Mouse (Mus musculus) embryonic facial prominence, embryonic 15.5 days (tissue): ENCODE results near the gene Pyroxd1. TPM values are rescaled to one million over a fixed set of nuclear protein-coding genes. Genes with fewer than 3 reads are reported as not detected.

Source experiments
- ATAC-seq: fragments of 200-750 bp; cut with Nextera tagmentation; 2 replicates; pipeline ENCODE4 v1.8.0; 2017; ENCODE audit warnings: low read depth, moderate TSS enrichment; ENCODE audit not compliant: insufficient number of reproducible peaks, low FRiP score, low TSS enrichment
- H3K27ac ChIP-seq: fragments of 300-500 bp; sonication (generic); replicated peaks from 2 replicates; pipeline ENCODE4 v1.5.1; 2015; ENCODE audit warnings: mild to moderate bottlenecking, inconsistent platforms
- H3K27me3 ChIP-seq: fragments of 300-500 bp; sonication (generic); 2 replicates; pipeline ENCODE4 v1.6.1; 2015; ENCODE audit warnings: inconsistent platforms
- H3K36me3 ChIP-seq: fragments of 300-500 bp; sonication (generic); 2 replicates; pipeline ENCODE4 v1.6.1; 2015; ENCODE audit warnings: mild to moderate bottlenecking, inconsistent platforms
- H3K4me1 ChIP-seq: fragments of 300-500 bp; sonication (generic); 2 replicates; pipeline ENCODE4 v1.6.1; 2015; ENCODE audit warnings: inconsistent platforms
- H3K4me2 ChIP-seq: fragments of 300-500 bp; sonication (generic); replicated peaks from 2 replicates; pipeline ENCODE4 v1.6.1; 2015; ENCODE audit warnings: mild to moderate bottlenecking, inconsistent platforms
- H3K4me3 ChIP-seq: fragments of 300-500 bp; sonication (generic); replicated peaks from 2 replicates; pipeline ENCODE4 v1.5.1; 2015; ENCODE audit warnings: mild to moderate bottlenecking, inconsistent platforms
- H3K9ac ChIP-seq: fragments of 300-500 bp; sonication (generic); 2 replicates; pipeline ENCODE4 v1.6.1; 2015; ENCODE audit warnings: inconsistent platforms
- H3K9me3 ChIP-seq: fragments of 300-500 bp; sonication (generic); replicated peaks from 2 replicates; pipeline ENCODE4 v1.6.1; 2016; ENCODE audit warnings: inconsistent platforms
- whole genome bisulfite sequencing: fragments of 180-500 bp; shearing (Covaris S2); methylation state at CpG from one replicate; pipeline ENCODE4 v1.1.7; 2015; 5-methylcytosine and 5-hydroxymethylcytosine counted together
- polyA plus RNA-seq: library from polyadenylated mRNA; unstranded; fragments of >200 nt; fragmentation: Nextera tagmentation; extraction: Ambion mirVana; gene quantifications from 2 replicates; pipeline ENCODE4 v1.2.1, GENCODE M21; 2015

Pyroxd1 gene
- 15.9 and 18.1 TPM in 2 replicates for polyA plus RNA-seq

DNA sequence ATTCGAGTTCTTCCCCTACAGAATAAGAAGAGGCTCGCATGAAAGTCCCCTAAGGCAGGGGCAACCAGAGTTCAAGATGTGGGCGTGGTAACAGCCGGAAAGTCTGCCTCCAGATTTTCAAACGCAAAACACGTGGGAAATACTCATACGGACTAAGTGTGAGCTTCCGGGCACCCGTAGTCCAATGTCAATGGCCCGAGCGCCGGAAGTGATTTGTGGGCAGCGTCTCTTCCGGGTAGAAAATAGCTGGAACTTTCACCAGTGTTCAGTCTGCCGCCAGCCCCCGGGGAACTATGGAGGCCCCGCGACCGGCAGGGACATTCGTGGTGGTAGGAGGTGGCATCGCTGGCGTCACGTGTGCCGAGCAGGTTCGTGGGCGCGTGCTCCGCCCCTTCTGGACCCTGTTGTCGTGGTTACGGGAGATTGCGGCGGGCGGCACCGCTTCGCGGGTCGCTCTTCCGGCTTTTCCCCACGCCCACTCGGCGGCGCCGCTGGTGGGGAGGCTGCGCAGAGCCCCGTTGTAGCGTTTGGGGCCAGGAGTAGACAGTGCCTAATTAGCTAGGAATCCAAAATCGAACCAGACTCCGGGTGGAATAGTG is at the start of gene Pyroxd1:
TSS of gene Pyroxd1 (plus strand) at position 215 of the 599 bp plus-strand sequence.
- peak within 1 kb of the TSS; percentile 92 for H3K27ac ChIP-seq
- peak within 1 kb of the TSS; percentile 12; the same call in 1 of the 2 replicates for H3K9ac ChIP-seq
- peak within 1 kb of the TSS; percentile 54 for H3K4me2 ChIP-seq
- peaks cover 6% of the 10 kb centered on the region; the same call in 1 of the 2 replicates for H3K36me3 ChIP-seq
- ATAC-seq = peak; percentile 90
- 0% methylated on average over 48 of the region's 48 CpGs for WGBS
- H3K27me3 ChIP-seq = no peaks in the 10 kb centered on the region
- H3K9me3 ChIP-seq = no peaks in the 10 kb centered on the region
- peak within 1 kb of the TSS; percentile 89 for H3K4me3 ChIP-seq
- peaks cover 12% of the 10 kb centered on the region; the same call in 1 of the 2 replicates for H3K4me1 ChIP-seq

DNA sequence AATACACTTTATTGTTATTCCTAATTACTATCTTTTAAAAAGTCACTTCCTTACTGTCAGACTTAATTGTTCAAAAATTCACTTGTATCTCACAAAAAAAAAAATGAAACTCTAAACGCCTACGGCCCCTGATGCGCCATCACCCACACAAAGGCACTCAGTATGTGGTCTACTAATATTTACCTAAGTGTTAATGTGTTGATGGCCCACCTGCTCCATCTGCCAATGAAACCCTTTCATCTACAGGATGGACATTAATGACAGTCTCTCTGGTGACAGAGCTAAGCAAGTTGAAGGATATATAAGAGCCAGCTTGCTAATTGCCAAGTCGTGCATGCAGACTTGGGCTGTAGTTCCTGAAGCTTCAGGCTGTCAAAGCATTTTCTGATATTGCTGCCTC is 47.4 kb upstream of the Pyroxd1 start, which contains the start of gene Iapp:
TSS of gene Iapp (plus strand) at position 326 of the 400 bp plus-strand sequence.
- H3K27ac ChIP-seq = no peak within 1 kb of the TSS
- 55% methylated on average over 4 of the region's 4 CpGs for WGBS
- H3K4me3 ChIP-seq = no peak within 1 kb of the TSS
- no peak for ATAC-seq
- no peaks in the 10 kb centered on the region for H3K27me3 ChIP-seq
- no peak within 1 kb of the TSS for H3K4me2 ChIP-seq
- no peak within 1 kb of the TSS for H3K9ac ChIP-seq
- H3K4me1 ChIP-seq = no peaks in the 10 kb centered on the region
- H3K9me3 ChIP-seq = no peaks in the 10 kb centered on the region
- H3K36me3 ChIP-seq = no peaks in the 10 kb centered on the region

DNA sequence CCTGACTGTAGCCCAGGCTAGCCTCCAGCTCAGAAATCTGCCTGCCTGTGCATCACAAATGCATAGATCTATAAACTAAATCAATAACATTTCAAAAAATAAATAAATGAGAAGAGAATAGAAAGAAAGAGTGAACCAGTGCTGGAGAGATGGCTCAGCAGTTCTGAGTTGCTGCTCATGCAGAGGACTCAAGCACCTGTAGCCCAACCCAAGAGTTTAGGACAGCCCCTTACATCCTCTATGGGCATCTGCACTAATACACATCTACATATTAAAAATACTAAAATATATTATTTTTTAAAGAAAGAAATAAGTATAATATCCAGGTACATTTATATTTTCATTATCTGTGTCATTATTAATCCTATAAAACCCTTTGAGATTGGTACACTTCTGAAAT is 40.4 kb upstream of the Pyroxd1 start:
- H3K27me3 ChIP-seq = no peaks in the 10 kb centered on the region
- 0 out of 2 replicates have a peak, but pooled peaks cover 3% of the 10 kb centered on the region for H3K9me3 ChIP-seq
- no peaks in the 10 kb centered on the region for H3K36me3 ChIP-seq
- H3K27ac ChIP-seq = no peak overlapping the region
- H3K4me2 ChIP-seq = no peak overlapping the region
- H3K9ac ChIP-seq = no peak overlapping the region
- H3K4me3 ChIP-seq = no peak overlapping the region
- no peaks in the 10 kb centered on the region for H3K4me1 ChIP-seq
- ATAC-seq = no peak

DNA sequence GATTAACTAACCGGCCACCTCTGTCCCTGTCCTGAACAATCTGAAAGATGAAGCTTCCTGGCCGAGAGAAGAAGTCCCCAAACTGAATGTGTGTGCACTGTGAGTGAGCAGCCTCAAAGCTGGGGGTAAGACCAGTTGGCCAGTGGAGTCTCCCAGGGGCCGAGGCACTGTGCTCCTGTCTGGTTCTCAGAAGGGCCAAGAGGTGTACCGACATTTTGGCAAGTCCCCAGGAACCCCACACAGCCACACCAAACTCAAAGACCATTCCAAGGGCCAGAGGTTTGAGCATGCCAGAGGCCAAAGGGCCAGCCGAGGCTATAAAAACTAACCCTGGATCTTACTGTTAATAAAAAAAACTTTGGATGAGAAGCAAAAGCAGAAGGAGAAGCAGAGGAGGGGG is 31.2 kb upstream of the Pyroxd1 start:
- WGBS = 82% methylated on average over 5 of the region's 5 CpGs
- H3K4me2 ChIP-seq = no peak overlapping the region
- no peaks in the 10 kb centered on the region for H3K27me3 ChIP-seq
- no peak overlapping the region for H3K4me3 ChIP-seq
- H3K9me3 ChIP-seq = 0 out of 2 replicates have a peak, but pooled peaks cover 3% of the 10 kb centered on the region
- no peak overlapping the region for H3K9ac ChIP-seq
- ATAC-seq = no peak
- H3K27ac ChIP-seq = no peak overlapping the region
- no peaks in the 10 kb centered on the region for H3K4me1 ChIP-seq
- no peaks in the 10 kb centered on the region for H3K36me3 ChIP-seq

DNA sequence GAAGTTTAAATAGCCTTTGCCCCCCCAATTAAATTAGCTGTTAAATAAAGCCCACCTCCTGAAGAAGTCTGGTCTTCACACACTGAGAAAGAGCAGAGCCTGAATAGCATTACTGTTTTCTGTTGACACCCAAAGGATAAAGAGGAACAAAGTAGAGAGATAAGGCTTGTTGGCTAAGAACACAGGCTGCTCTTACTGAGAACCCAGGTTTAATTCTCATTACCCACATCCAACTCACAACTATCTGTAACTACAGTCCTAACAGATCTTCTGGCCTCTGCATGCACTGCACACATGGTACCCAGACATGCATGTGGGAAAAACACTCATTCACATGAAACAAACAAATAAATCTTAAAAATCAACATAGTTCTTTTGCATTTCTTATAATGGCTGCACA is 28.3 kb upstream of the Pyroxd1 start:
- Histone ChIP-seq H3K36me3 (no peaks in the 10 kb centered on the region), H3K9ac (no peak overlapping the region), H3K4me3 (no peak overlapping the region), H3K27ac (no peak overlapping the region), H3K4me1 (no peaks in the 10 kb centered on the region), H3K9me3 (no peaks in the 10 kb centered on the region), H3K27me3 (no peaks in the 10 kb centered on the region), H3K4me2 (no peak overlapping the region)
- ATAC-seq = no peak

DNA sequence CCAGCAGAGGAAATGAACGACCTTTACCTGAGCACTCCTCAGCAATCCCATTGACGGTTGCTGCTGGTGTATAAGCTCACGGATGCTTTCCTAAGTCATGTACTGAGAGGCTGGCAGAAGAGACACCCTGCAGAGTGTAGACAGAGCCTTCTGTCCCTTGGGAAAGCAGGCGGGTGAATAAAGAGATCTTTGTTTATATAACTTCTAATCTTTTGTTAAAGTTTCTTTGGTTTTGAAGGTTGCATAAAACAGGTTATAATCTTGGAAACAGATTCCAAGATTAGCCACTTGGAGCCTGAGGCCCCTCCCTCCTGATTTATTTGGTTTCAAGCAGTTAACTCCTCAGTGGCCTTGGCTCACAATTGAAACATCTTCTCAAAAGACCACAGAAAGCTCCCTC is 22.6 kb upstream of the Pyroxd1 start, which contains the start of gene Slco1a5:
TSS of gene Slco1a5 (minus strand) at position 101 of the 400 bp plus-strand sequence.
- no peak within 1 kb of the TSS for H3K4me2 ChIP-seq
- H3K27me3 ChIP-seq = no peaks in the 10 kb centered on the region
- WGBS = 20% methylated on average over 4 of the region's 4 CpGs
- H3K9ac ChIP-seq = no peak within 1 kb of the TSS
- no peaks in the 10 kb centered on the region for H3K36me3 ChIP-seq
- no peak within 1 kb of the TSS for H3K27ac ChIP-seq
- H3K4me1 ChIP-seq = no peaks in the 10 kb centered on the region
- no peak for ATAC-seq
- H3K9me3 ChIP-seq = no peaks in the 10 kb centered on the region
- no peak within 1 kb of the TSS for H3K4me3 ChIP-seq

DNA sequence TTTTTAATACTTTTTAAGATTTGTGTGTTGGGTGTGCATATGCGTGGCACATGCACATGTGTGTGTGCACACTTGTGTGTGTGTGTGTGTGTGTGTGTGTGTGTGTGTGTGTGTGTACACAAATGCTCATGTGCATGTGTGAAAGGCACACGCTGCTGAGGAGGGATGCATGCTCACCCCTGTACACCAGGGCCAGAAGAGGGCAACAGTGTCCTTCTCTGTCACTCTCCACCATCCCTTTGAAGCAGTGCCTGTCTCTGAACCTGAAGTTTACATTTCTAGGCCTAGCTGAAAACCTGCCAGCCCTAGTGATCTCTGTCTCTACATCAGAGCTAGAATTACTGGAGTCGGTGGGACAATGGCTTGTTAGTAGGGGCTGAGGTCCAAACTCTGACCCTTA is 18.9 kb upstream of the Pyroxd1 start:
- H3K27me3 ChIP-seq = no peaks in the 10 kb centered on the region
- no peak overlapping the region for H3K9ac ChIP-seq
- ATAC-seq = no peak
- no peaks in the 10 kb centered on the region for H3K9me3 ChIP-seq
- H3K36me3 ChIP-seq = no peaks in the 10 kb centered on the region
- no peak overlapping the region for H3K27ac ChIP-seq
- H3K4me1 ChIP-seq = no peaks in the 10 kb centered on the region
- no peak overlapping the region for H3K4me2 ChIP-seq
- WGBS = 75% methylated on average over 3 of the region's 3 CpGs
- no peak overlapping the region for H3K4me3 ChIP-seq

DNA sequence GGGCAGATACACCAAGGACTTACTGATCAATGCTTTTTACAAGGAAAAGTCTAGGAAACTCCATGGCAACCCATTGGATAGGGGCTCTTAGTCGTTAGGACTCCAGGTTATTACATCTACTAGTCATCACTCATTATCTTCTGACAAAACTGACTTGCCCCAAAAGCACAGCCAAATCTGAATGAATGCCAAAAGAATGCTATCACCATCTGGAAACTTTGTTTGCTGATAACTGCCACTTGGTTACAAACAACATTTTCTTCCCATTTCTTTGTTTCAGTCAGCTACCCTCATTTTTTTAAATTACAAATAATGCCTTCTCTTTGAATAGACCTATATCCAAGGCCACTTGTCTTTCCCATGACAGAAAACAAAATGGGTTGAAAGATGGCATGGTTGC is 16.3 kb upstream of the Pyroxd1 start:
- Histone ChIP-seq H3K9ac (no peak overlapping the region), H3K27me3 (no peaks in the 10 kb centered on the region), H3K4me2 (no peak overlapping the region), H3K4me3 (no peak overlapping the region), H3K9me3 (no peaks in the 10 kb centered on the region), H3K27ac (no peak overlapping the region), H3K4me1 (no peaks in the 10 kb centered on the region), H3K36me3 (no peaks in the 10 kb centered on the region)
- WGBS = 84% methylated on average over 1 of the region's 1 CpGs
- no peak for ATAC-seq

DNA sequence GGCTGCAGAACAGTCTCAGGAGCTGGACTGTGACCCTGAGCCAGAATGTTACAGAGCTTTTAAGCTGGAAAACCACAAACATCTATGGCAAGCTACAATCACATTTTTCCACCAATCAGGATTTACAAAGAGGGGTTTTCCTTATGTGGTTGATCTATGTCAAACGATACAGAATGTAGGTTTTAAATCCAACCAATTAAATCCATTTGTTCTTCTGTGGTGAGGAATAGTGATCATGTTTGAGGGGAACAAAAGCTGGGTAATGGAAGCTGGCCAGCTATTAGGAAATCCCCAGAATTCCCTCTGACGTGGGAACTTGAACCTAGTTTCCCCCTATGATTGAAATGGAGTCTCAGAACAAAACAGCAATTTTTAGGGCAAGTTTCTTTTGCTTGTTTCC is 6.5 kb upstream of the Pyroxd1 start:
- no peak; the same call in 1 of the 2 replicates for ATAC-seq
- no peaks in the 10 kb centered on the region for H3K9me3 ChIP-seq
- no peak overlapping the region for H3K9ac ChIP-seq
- H3K4me3 ChIP-seq = no peak overlapping the region
- no peak overlapping the region for H3K27ac ChIP-seq
- H3K4me2 ChIP-seq = no peak overlapping the region
- no peaks in the 10 kb centered on the region for H3K27me3 ChIP-seq
- no peaks in the 10 kb centered on the region for H3K4me1 ChIP-seq
- WGBS = 28% methylated on average over 2 of the region's 2 CpGs
- H3K36me3 ChIP-seq = no peaks in the 10 kb centered on the region

DNA sequence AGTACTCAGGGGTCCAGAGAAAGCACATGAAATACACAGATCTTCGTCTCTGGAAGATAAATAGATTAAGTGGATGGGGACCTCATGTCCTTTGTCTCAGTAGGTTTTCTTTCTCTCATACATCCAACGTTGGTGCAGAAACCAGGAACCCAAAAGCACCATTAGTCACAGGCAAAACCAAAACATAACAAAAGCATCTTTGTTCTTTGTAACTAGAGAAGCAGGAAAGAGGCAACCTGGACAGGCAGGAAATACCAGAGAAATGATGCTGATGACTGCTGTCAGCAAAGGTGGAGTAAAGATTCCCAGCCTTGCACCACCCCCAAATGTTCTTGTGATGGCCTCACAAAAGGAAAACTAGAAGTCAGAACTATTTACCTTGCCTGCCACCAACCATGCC is 5.9 kb upstream of the Pyroxd1 start:
- WGBS = 15% methylated on average over 2 of the region's 2 CpGs
- ATAC-seq = no peak
- Histone ChIP-seq H3K9ac (no peak overlapping the region), H3K4me3 (no peak overlapping the region), H3K36me3 (no peaks in the 10 kb centered on the region), H3K4me2 (no peak overlapping the region), H3K9me3 (no peaks in the 10 kb centered on the region), H3K27ac (0 out of 2 replicates have a peak overlapping the region, but pooled peaks have one; percentile 18), H3K4me1 (no peaks in the 10 kb centered on the region), H3K27me3 (no peaks in the 10 kb centered on the region)

DNA sequence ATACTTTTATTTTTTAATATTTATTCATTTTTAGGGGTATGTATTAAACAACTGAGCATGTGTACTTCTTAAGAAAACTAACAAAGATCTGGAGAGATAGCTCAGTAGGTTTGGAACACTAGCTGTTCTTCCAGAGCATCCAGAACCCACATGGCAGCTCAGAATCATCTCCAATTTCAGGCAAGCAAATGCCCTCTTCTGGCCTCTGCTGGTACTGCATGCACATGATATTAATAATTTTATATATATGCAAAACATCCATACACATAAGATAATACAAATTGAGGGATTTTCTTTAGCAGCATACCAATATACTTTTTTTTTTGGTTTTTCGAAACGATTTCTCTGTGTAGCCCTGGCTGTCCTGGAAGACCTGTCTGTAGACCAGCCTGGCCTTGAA is 1.9 kb upstream of the Pyroxd1 start:
- H3K4me1 ChIP-seq = peaks cover 12% of the 10 kb centered on the region; the same call in 1 of the 2 replicates
- ATAC-seq = no peak
- no peak overlapping the region for H3K27ac ChIP-seq
- H3K9me3 ChIP-seq = no peaks in the 10 kb centered on the region
- H3K9ac ChIP-seq = no peak overlapping the region
- peaks cover 1% of the 10 kb centered on the region; the same call in 1 of the 2 replicates for H3K36me3 ChIP-seq
- no peak overlapping the region for H3K4me2 ChIP-seq
- no peak overlapping the region for H3K4me3 ChIP-seq
- WGBS = 75% methylated on average over 2 of the region's 2 CpGs
- H3K27me3 ChIP-seq = no peaks in the 10 kb centered on the region
